Mouse (Mus musculus): Measurements from ENCODE around the gene Olfr954. TPM values are rescaled to one million over a fixed set of nuclear protein-coding genes. Genes with fewer than 3 reads are reported as not detected.

The Olfr954 gene
- not detected in 2 replicates for polyA plus RNA-seq (2014; fragmentation: Nextera tagmentation; extraction: Ambion mirVana)

DNA sequence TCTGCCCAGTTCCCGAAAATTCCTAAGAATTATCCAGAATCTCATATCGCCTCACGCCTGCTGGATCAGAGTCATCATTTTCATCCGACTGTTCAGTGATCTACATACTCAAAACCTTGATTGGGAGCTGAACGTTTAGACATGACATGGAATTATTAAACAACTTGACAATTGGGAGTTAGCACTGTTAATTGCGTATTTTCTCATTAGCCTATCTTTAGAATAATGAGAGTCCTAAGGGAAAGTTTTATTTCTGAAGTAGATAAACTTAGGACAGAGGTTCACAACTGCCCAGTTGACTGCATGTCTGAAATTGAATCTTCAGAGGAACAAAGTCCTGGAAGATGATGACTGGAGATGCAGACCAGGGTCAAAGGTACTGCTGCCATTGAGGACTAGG is at the start of gene Olfr954:
Olfr954 (plus strand) TSS at position 301 of the 400 bp plus-strand sequence.
- H3K27me3 ChIP-seq (ENCODE audit: control insufficient read depth, insufficient read depth, low read length) = no peaks in the 10 kb centered on the region
- 75% methylated on average over 6 of the region's 6 CpGs for WGBS
- H3K4me1 ChIP-seq (ENCODE audit: control insufficient read depth in 2 of 2, insufficient read depth in 2 of 2, low read length in 2 of 2) = no peaks in the 10 kb centered on the region
- H3K36me3 ChIP-seq (ENCODE audit: control insufficient read depth, insufficient read depth, low read length) = no peaks in the 10 kb centered on the region
- H3K4me2 ChIP-seq (ENCODE audit: low read length) = no peak within 1 kb of the TSS
- H3K4me3 ChIP-seq (ENCODE audit: control insufficient read depth in 1 of 2, insufficient read depth in 1 of 2, low read depth in 1 of 2, low read length in 2 of 2) = no peak within 1 kb of the TSS
- ATAC-seq (ENCODE audit: insufficient number of reproducible peaks, insufficient read depth, low FRiP score, low read depth) = no peak
- no peak within 1 kb of the TSS for H3K9ac ChIP-seq (ENCODE audit: low read length)
- no peak within 1 kb of the TSS for H3K27ac ChIP-seq (replicated peaks in 1 of 2; ENCODE audit: control insufficient read depth in 1 of 2, insufficient read depth in 1 of 2, low read depth in 2 of 2, low read length in 2 of 2)
- H3K9me3 ChIP-seq (ENCODE audit: control insufficient read depth, low read length) = no peaks in the 10 kb centered on the region

DNA sequence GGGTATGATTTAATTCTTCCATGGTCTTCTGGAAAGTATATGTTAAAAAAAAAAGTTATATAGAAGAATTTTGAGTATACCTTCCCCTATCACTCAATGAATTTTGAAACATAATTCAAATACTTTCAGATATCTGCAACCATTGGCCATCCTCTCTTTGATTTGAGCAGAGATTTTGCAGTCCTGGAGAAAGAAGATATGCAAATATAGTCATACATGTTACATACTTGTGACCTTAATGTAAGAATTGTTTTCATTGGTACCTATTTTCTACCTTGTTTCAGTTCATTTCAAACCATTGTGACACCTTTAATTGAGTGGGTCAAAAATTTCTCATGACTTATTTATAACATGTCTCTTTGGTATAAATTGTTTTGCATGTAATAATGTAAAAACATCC is 29.5 kb upstream of the Olfr954 start, which contains the start of gene Olfr952:
Olfr952 (minus strand) TSS at position 101 of the 400 bp plus-strand sequence.
- no peak for ATAC-seq (ENCODE audit: insufficient number of reproducible peaks, insufficient read depth, low FRiP score, low read depth)
- no peaks in the 10 kb centered on the region for H3K4me1 ChIP-seq (ENCODE audit: control insufficient read depth in 2 of 2, insufficient read depth in 2 of 2, low read length in 2 of 2)

DNA sequence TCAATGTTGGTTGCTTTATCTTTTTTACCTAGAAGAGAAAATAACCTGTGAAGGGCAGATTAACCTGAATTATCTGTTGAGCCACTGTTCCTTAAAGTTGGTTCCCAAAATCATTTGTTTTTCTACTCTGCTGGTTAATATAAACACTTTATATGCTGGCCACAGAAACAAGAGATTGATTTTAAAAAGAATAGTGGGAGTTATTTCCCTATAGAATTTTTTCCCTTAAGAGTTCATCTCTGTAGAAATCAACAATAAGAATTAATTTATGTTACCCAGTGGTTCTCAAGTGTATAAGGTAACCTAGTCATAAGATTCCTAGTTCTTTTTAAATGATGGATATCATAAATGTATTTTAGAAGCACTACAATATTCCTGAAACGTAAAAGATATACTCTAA is 15.3 kb downstream of the Olfr954 start, which contains the start of gene Olfr955:
Olfr955 (minus strand) TSS at position 101 of the 400 bp plus-strand sequence.
- no peaks in the 10 kb centered on the region for H3K4me1 ChIP-seq (ENCODE audit: control insufficient read depth in 2 of 2, insufficient read depth in 2 of 2, low read length in 2 of 2)
- no peaks in the 10 kb centered on the region for H3K36me3 ChIP-seq (ENCODE audit: control insufficient read depth, insufficient read depth, low read length)
- H3K4me2 ChIP-seq (ENCODE audit: low read length) = no peak within 1 kb of the TSS
- no peak within 1 kb of the TSS for H3K9ac ChIP-seq (ENCODE audit: low read length)
- H3K4me3 ChIP-seq (ENCODE audit: control insufficient read depth in 1 of 2, insufficient read depth in 1 of 2, low read depth in 1 of 2, low read length in 2 of 2) = no peak within 1 kb of the TSS
- ATAC-seq (ENCODE audit: insufficient number of reproducible peaks, insufficient read depth, low FRiP score, low read depth) = no peak
- no peaks in the 10 kb centered on the region for H3K9me3 ChIP-seq (ENCODE audit: control insufficient read depth, low read length)
- H3K27ac ChIP-seq (replicated peaks in 1 of 2; ENCODE audit: control insufficient read depth in 1 of 2, insufficient read depth in 1 of 2, low read depth in 2 of 2, low read length in 2 of 2) = no peak within 1 kb of the TSS
- 44% methylated on average over 1 of the region's 1 CpGs for WGBS
- H3K27me3 ChIP-seq (ENCODE audit: control insufficient read depth, insufficient read depth, low read length) = no peaks in the 10 kb centered on the region

More for the DNA sequence above, 29.5 kb upstream of the Olfr954 start, which contains the start of gene Olfr952:
- Histone ChIP-seq H3K9ac (ENCODE audit: low read length) (no peak within 1 kb of the TSS), H3K4me2 (ENCODE audit: low read length) (no peak within 1 kb of the TSS), H3K4me3 (ENCODE audit: control insufficient read depth in 1 of 2, insufficient read depth in 1 of 2, low read depth in 1 of 2, low read length in 2 of 2) (no peak within 1 kb of the TSS), H3K36me3 (ENCODE audit: control insufficient read depth, insufficient read depth, low read length) (no peaks in the 10 kb centered on the region), H3K9me3 (ENCODE audit: control insufficient read depth, low read length) (no peaks in the 10 kb centered on the region), H3K27me3 (ENCODE audit: control insufficient read depth, insufficient read depth, low read length) (no peaks in the 10 kb centered on the region), H3K27ac (replicated peaks in 1 of 2; ENCODE audit: control insufficient read depth in 1 of 2, insufficient read depth in 1 of 2, low read depth in 2 of 2, low read length in 2 of 2) (no peak within 1 kb of the TSS)

DNA sequence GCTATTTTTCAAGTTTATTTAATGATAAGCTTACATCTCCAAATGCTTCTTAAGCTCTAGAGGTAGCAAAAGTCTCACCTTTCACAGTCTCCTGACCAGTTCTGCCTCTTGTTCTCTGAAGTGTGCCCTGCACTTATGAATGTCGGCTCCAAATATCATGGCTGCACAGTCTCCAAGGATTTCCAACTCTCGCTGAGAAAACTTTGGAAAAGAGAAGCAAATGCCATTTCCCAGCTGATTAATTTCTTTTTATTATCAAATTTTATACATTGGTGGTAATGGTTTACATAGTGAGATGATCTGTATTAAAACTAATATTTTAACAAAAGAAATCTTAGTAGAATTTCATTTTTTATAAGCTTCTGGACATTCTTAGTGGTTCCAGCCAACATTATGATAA is 37.4 kb downstream of the Olfr954 start, which contains the start of gene Olfr44:
Olfr44 (minus strand) TSS at position 101 of the 400 bp plus-strand sequence.
- ATAC-seq (ENCODE audit: insufficient number of reproducible peaks, insufficient read depth, low FRiP score, low read depth) = no peak
- Histone ChIP-seq H3K36me3 (ENCODE audit: control insufficient read depth, insufficient read depth, low read length) (no peaks in the 10 kb centered on the region), H3K9ac (ENCODE audit: low read length) (no peak within 1 kb of the TSS), H3K27ac (replicated peaks in 1 of 2; ENCODE audit: control insufficient read depth in 1 of 2, insufficient read depth in 1 of 2, low read depth in 2 of 2, low read length in 2 of 2) (no peak within 1 kb of the TSS), H3K4me2 (ENCODE audit: low read length) (no peak within 1 kb of the TSS), H3K27me3 (ENCODE audit: control insufficient read depth, insufficient read depth, low read length) (no peaks in the 10 kb centered on the region), H3K4me1 (ENCODE audit: control insufficient read depth in 2 of 2, insufficient read depth in 2 of 2, low read length in 2 of 2) (no peaks in the 10 kb centered on the region), H3K4me3 (ENCODE audit: control insufficient read depth in 1 of 2, insufficient read depth in 1 of 2, low read depth in 1 of 2, low read length in 2 of 2) (no peak within 1 kb of the TSS), H3K9me3 (ENCODE audit: control insufficient read depth, low read length) (no peaks in the 10 kb centered on the region)
- WGBS = 75% methylated on average over 2 of the region's 2 CpGs

DNA sequence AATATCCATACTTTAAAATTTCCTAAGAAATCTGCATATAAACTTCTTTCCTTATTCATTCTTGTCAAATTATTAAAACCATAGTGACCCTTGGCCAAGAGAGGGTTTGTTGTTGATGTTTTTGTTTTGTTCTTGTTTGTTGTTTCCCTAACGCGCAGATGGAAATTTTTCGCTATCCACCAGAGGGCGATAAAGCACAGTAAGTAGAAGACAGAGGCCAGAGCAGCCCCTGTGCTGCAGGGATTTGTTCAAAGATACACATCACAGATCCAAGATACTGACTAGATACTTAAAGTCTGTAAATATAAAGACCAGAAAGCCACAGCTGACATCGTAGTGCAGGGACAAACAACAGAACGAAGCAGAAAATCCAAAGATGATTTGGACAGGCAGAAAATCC is 52.5 kb downstream of the Olfr954 start:
- ATAC-seq (ENCODE audit: insufficient number of reproducible peaks, insufficient read depth, low FRiP score, low read depth) = no peak
- Histone ChIP-seq H3K4me3 (ENCODE audit: control insufficient read depth in 1 of 2, insufficient read depth in 1 of 2, low read depth in 1 of 2, low read length in 2 of 2) (no peak overlapping the region), H3K36me3 (ENCODE audit: control insufficient read depth, insufficient read depth, low read length) (no peaks in the 10 kb centered on the region), H3K27me3 (ENCODE audit: control insufficient read depth, insufficient read depth, low read length) (no peaks in the 10 kb centered on the region), H3K9me3 (ENCODE audit: control insufficient read depth, low read length) (no peaks in the 10 kb centered on the region), H3K27ac (replicated peaks in 1 of 2; ENCODE audit: control insufficient read depth in 1 of 2, insufficient read depth in 1 of 2, low read depth in 2 of 2, low read length in 2 of 2) (no peak overlapping the region), H3K4me2 (ENCODE audit: low read length) (no peak overlapping the region), H3K9ac (ENCODE audit: low read length) (no peak overlapping the region), H3K4me1 (ENCODE audit: control insufficient read depth in 2 of 2, insufficient read depth in 2 of 2, low read length in 2 of 2) (no peaks in the 10 kb centered on the region)
- 10% methylated on average over 6 of the region's 6 CpGs for WGBS

DNA sequence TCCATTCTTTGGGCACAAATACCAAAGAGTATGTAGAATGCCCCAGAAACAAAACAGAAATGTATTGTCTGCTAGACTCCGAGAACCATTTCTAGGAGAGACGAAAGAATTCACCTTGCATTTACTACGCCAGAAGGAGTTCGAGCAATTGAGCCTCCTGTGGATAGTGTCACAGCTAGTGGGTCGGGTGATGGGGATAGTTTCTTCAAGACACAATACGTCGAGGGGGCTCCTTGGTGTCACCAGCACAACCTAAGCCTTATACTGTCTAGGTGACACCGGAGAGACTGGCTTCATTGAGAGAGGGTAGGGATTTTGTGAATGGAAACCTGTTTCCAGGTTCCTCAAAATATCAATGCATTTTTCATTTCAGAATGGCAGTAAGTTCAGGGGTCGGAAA is 52.9 kb downstream of the Olfr954 start:
- 72% methylated on average over 9 of the region's 9 CpGs for WGBS
- Histone ChIP-seq H3K36me3 (ENCODE audit: control insufficient read depth, insufficient read depth, low read length) (no peaks in the 10 kb centered on the region), H3K4me1 (ENCODE audit: control insufficient read depth in 2 of 2, insufficient read depth in 2 of 2, low read length in 2 of 2) (no peaks in the 10 kb centered on the region), H3K4me2 (ENCODE audit: low read length) (no peak overlapping the region), H3K9me3 (ENCODE audit: control insufficient read depth, low read length) (no peaks in the 10 kb centered on the region), H3K4me3 (ENCODE audit: control insufficient read depth in 1 of 2, insufficient read depth in 1 of 2, low read depth in 1 of 2, low read length in 2 of 2) (no peak overlapping the region), H3K9ac (ENCODE audit: low read length) (no peak overlapping the region), H3K27me3 (ENCODE audit: control insufficient read depth, insufficient read depth, low read length) (no peaks in the 10 kb centered on the region), H3K27ac (replicated peaks in 1 of 2; ENCODE audit: control insufficient read depth in 1 of 2, insufficient read depth in 1 of 2, low read depth in 2 of 2, low read length in 2 of 2) (no peak overlapping the region)
- no peak for ATAC-seq (ENCODE audit: insufficient number of reproducible peaks, insufficient read depth, low FRiP score, low read depth)

Other genes with a start within 250 kb of the Olfr954 start
- gene Olfr1537, start 206.7 kb upstream of the Olfr954 start, polyA plus RNA-seq (2014; fragmentation: Nextera tagmentation; extraction: Ambion mirVana) = not detected in 2 replicates
- gene Olfr945, start 179.9 kb upstream of the Olfr954 start, polyA plus RNA-seq (2014; fragmentation: Nextera tagmentation; extraction: Ambion mirVana) = not detected in 2 replicates
- gene Olfr948, start 130.7 kb upstream of the Olfr954 start, polyA plus RNA-seq (2014; fragmentation: Nextera tagmentation; extraction: Ambion mirVana) = not detected in 2 replicates
- gene Olfr951, start 69.3 kb upstream of the Olfr954 start, polyA plus RNA-seq (2014; fragmentation: Nextera tagmentation; extraction: Ambion mirVana) = not detected in 2 replicates
- not detected in 2 replicates for gene Olfr952, start 29.6 kb upstream of the Olfr954 start, polyA plus RNA-seq (2014; fragmentation: Nextera tagmentation; extraction: Ambion mirVana)
- not detected in 2 replicates for gene Olfr955, start 15.2 kb downstream of the Olfr954 start, polyA plus RNA-seq (2014; fragmentation: Nextera tagmentation; extraction: Ambion mirVana)
- gene Olfr44, start 37.3 kb downstream of the Olfr954 start, polyA plus RNA-seq (2014; fragmentation: Nextera tagmentation; extraction: Ambion mirVana) = not detected in 2 replicates
- gene Olfr957, start 59.1 kb downstream of the Olfr954 start, polyA plus RNA-seq (2014; fragmentation: Nextera tagmentation; extraction: Ambion mirVana) = not detected in 2 replicates
- not detected in 2 replicates for gene Olfr958, start 97.4 kb downstream of the Olfr954 start, polyA plus RNA-seq (2014; fragmentation: Nextera tagmentation; extraction: Ambion mirVana)
- gene Olfr959, start 118.9 kb downstream of the Olfr954 start, polyA plus RNA-seq (2014; fragmentation: Nextera tagmentation; extraction: Ambion mirVana) = not detected in 2 replicates
- 9.2 and 9.6 TPM in 2 replicates for gene AW551984, start 147.7 kb downstream of the Olfr954 start, polyA plus RNA-seq (2014; fragmentation: Nextera tagmentation; extraction: Ambion mirVana)
- not detected in 2 replicates for gene Olfr148, start 154.0 kb downstream of the Olfr954 start, polyA plus RNA-seq (2014; fragmentation: Nextera tagmentation; extraction: Ambion mirVana)
- not detected in 2 replicates for gene Olfr960, start 164.7 kb downstream of the Olfr954 start, polyA plus RNA-seq (2014; fragmentation: Nextera tagmentation; extraction: Ambion mirVana)
- not detected in 2 replicates for gene Olfr961, start 188.4 kb downstream of the Olfr954 start, polyA plus RNA-seq (2014; fragmentation: Nextera tagmentation; extraction: Ambion mirVana)
- not detected in 2 replicates for gene Olfr963, start 210.5 kb downstream of the Olfr954 start, polyA plus RNA-seq (2014; fragmentation: Nextera tagmentation; extraction: Ambion mirVana)

Measured in heart, embryonic 14.5 days (tissue).